Mouse (Mus musculus) heart, embryonic 14.5 days (tissue): ENCODE results near the gene Zbtb32. TPM values are rescaled to one million over a fixed set of nuclear protein-coding genes. Genes with fewer than 3 reads are reported as not detected.

Experiments
- ATAC-seq: fragments of 200-750 bp; cut with Nextera tagmentation; 2 replicates; pipeline ENCODE4 v1.8.0; 2017; ENCODE audit warnings: low read depth, moderate TSS enrichment; ENCODE audit not compliant: insufficient number of reproducible peaks, insufficient read depth, low FRiP score
- H3K27ac ChIP-seq, 2 experiments: fragments of 200-500 bp in 1 of 2; fragments of 300-500 bp in 1 of 2; sonication (generic) in 1 of 2; replicated peaks in 1 of 2; 2 replicates each; pipeline ENCODE4 v1.5.1; 2012 to 2014; ENCODE audit warnings: low read depth in 2 of 2, low read length in 2 of 2, control low read depth in 1 of 2, mild to moderate bottlenecking in 1 of 2, mixed read lengths in 1 of 2; ENCODE audit not compliant: control insufficient read depth in 1 of 2, insufficient read depth in 1 of 2
- H3K27me3 ChIP-seq: fragments of 300-500 bp; sonication (generic); 2 replicates; pipeline ENCODE4 v1.6.1; 2014; ENCODE audit warnings: mild to moderate bottlenecking, low read length, control low read depth; ENCODE audit not compliant: control insufficient read depth, insufficient read depth
- H3K36me3 ChIP-seq: fragments of 300-500 bp; sonication (generic); 2 replicates; pipeline ENCODE4 v1.6.1; 2014; ENCODE audit warnings: mild to moderate bottlenecking, control low read depth, low read length, mixed read lengths; ENCODE audit not compliant: control insufficient read depth, insufficient read depth
- H3K4me1 ChIP-seq, 2 experiments: fragments of 200-500 bp in 1 of 2; fragments of 300-500 bp in 1 of 2; sonication (generic) in 1 of 2; 2 replicates each; pipeline ENCODE4 v1.6.1; 2012 to 2014; ENCODE audit warnings: low read length in 2 of 2, control low read depth in 1 of 2, mixed read lengths in 1 of 2; ENCODE audit not compliant: control insufficient read depth in 2 of 2, insufficient read depth in 2 of 2
- H3K4me2 ChIP-seq: fragments of 300-500 bp; sonication (generic); 2 replicates; pipeline ENCODE4 v1.6.1; 2014; ENCODE audit warnings: mild to moderate bottlenecking, low read length
- H3K4me3 ChIP-seq, 2 experiments: fragments of 200-500 bp in 1 of 2; fragments of 300-500 bp in 1 of 2; sonication (generic) in 1 of 2; 2 replicates each; pipeline ENCODE4 v1.5.1; 2012 to 2014; ENCODE audit warnings: low read length in 2 of 2, mild to moderate bottlenecking in 2 of 2, control low read depth in 1 of 2, low read depth in 1 of 2, moderate library complexity in 1 of 2; ENCODE audit not compliant: control insufficient read depth in 1 of 2, insufficient read depth in 1 of 2
- H3K9ac ChIP-seq: fragments of 300-500 bp; sonication (generic); 2 replicates; pipeline ENCODE4 v1.6.1; 2014; ENCODE audit warnings: mild to moderate bottlenecking, low read length
- H3K9me3 ChIP-seq: fragments of 300-500 bp; sonication (generic); 2 replicates; pipeline ENCODE4 v1.6.1; 2016; ENCODE audit warnings: low read length, control low read depth; ENCODE audit not compliant: control insufficient read depth
- WGBS: fragments of 180-500 bp; shearing (Covaris S2); extraction: QIAGEN DNeasy Blood & Tissue Kit; methylation state at CpG from one replicate; pipeline ENCODE4 v1.1.7; 2014; 5-methylcytosine and 5-hydroxymethylcytosine counted together
- polyA plus RNA-seq: library from polyadenylated mRNA; unstranded; fragments of >200 nt; fragmentation: Nextera tagmentation; extraction: Ambion mirVana; gene quantifications from 2 replicates; pipeline ENCODE4 v1.2.1, GENCODE M21; 2014

Gene Zbtb32
- polyA plus RNA-seq, 1 experiment from 2014 or later: 0.11 TPM

DNA sequence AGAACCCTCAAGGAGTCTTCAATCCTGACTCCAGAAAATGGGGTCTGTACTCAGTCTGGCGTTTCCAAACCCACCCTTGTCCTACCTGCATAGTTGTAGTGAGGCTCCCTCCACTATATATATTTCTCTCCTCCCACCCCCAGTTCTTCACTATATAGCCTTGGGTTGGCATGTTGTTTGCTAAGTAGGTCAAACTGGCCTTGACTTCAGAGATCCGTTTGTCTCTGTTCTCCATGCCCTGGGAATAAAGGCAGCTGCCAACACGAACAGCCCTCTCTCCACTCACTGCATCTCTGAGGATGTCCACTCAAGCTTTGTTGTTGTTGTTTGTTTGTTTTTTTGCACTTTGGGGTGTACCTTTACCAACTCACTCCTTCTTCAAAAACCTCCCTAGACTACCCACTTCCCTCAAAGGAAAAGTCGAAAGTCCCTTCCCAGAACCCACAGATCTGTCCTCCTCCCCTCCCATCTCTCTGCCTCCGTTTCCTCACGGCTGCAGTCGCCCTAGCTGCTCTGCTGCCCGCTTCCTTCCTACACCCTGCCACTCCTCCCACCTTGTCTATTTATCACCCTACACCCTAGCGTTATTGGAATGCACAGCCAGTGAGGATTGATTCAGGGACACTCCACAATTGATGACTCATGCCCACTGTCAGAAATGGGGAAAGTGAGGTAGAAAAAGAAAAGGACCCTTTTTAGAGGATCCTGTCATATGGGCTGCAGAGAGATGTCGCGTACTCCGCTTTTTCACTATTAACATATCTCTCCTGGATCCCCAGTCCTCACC lies 39.9 kb downstream of the Zbtb32 start:
- peak overlapping the region; percentile 85 for H3K9ac ChIP-seq
- WGBS: 14% methylated on average over 12 of the region's 12 CpGs
- no peaks in the 10 kb centered on the region for H3K27me3 ChIP-seq
- H3K4me1 ChIP-seq: peaks cover 4 to 20% of the 10 kb centered on the region in 2 experiments
- H3K4me3 ChIP-seq: peak overlapping the region; percentile 65 to 69
- H3K36me3 ChIP-seq: peaks cover 34% of the 10 kb centered on the region
- H3K9me3 ChIP-seq: no peaks in the 10 kb centered on the region
- no peak for ATAC-seq
- H3K4me2 ChIP-seq: peak overlapping the region; percentile 88
- peak overlapping the region in 1 of 2 experiments; percentile 51; a peak in 2 of 4 replicates for H3K27ac ChIP-seq

DNA sequence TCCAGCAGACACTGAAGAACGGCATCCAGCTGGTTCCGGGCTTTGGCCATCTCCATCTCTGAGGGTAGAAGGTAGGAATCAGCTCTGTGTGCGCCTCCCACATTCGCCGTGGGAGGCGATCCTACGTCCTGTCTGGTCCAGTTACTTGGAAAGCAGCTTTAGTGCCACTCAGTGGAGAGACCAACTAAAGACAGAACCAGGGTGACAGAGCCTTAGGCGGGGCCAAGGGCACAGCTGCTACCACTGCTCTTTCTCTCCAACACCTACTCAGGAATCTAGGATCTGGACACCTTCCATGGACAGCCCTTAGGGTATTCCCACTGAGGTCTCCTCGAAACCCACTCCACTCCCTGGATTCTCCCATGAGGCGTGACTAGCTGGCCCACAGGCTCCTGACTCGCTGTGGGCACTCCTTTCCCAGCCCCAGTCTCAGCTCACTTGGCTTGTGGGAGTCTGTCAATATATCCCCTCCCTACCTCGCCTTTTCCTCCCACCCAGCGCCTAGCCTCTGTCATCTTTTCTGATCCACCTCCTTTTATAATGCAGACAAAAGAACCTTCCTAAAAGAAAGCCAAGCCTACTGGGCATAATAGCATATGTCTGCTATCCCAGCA lies 40.7 kb downstream of the Zbtb32 start:
- Histone ChIP-seq H3K36me3 (peaks cover 34% of the 10 kb centered on the region), H3K27ac (no peak overlapping the region), H3K9me3 (no peaks in the 10 kb centered on the region), H3K4me2 (peak overlapping the region; percentile 88), H3K4me1 (peaks cover 8 to 28% of the 10 kb centered on the region in 2 experiments), H3K27me3 (no peaks in the 10 kb centered on the region), H3K9ac (peak overlapping the region; percentile 85; the same call in 1 of the 2 replicates), H3K4me3 (peak overlapping the region in 1 of 2 experiments; percentile 69; a peak in 1 of 4 replicates)
- WGBS: 90% methylated on average over 13 of the region's 13 CpGs
- ATAC-seq: no peak

DNA sequence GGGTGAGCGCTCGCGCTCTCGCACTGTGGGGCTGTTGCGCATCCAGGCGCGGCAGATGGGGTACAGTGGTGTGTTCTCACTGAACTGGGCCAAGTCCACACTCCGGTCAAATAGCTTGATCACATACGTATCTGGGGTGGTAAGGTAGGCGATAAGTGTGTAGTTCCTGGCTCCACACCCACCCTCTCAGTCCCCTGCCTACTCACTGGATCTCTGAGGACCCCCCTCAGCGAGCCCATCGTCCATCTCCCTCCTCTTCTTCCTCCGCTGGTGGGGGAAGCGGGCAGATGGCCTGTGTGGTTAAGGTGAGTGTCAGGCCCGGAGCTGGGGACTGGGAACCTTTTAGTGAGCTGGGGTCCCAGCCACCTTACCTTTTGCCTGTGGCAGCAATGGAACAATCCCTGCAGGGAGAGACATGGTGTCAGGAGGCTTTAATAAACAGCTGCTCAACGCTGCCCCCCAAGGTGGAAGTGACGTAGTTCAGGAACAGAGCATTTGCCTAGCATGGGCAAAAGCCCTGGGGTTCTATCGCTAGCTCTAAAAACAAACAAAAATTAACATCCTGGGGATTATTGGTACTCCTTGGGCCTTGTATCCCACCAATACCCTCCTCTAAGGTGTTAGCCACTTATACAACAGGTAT lies 41.7 kb downstream of the Zbtb32 start:
- Histone ChIP-seq H3K4me3 (no peak overlapping the region), H3K9me3 (no peaks in the 10 kb centered on the region), H3K27me3 (no peaks in the 10 kb centered on the region), H3K36me3 (peaks cover 34% of the 10 kb centered on the region), H3K9ac (no peak overlapping the region), H3K4me1 (peaks cover 10 to 31% of the 10 kb centered on the region in 2 experiments), H3K27ac (no peak overlapping the region), H3K4me2 (no peak overlapping the region)
- 94% methylated on average over 18 of the region's 18 CpGs for WGBS
- ATAC-seq: no peak

DNA sequence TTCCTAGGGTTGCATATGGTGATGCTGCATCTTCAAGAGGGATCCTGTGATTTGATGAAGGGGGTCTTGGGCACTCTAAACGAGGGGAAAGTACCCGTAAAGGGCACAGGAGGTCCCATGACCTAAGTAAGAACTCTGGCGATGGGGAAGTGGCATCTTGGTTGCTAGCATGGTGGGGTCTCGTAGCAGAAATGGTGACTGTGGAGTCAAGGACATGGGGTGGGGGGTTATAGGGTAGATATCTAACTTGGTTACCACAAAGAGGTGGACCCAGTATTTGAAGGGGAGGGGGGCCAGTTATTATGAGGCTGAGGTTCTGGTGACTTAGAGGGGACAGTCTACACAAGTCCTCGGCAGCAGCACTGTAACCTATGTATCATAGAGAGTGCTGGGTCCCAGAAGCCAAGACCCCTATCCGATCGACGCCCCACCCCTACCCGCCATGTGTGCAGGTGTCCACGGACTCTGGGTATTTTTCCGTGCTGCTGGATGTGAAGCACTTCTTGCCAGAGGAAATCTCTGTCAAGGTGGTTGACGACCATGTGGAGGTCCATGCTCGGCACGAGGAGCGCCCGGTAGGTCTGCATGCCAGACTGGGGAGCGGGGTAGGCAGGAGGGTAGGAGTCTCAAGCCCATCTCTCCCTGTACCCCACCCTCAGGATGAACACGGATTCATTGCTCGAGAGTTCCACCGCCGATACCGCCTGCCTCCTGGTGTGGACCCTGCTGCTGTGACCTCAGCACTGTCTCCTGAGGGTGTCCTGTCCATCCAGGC lies 44.7 kb downstream of the Zbtb32 start:
- peak overlapping the region; percentile 67 to 73 for H3K4me3 ChIP-seq
- H3K4me2 ChIP-seq: peak overlapping the region; percentile 86
- WGBS: 84% methylated on average over 22 of the region's 22 CpGs
- no peak for ATAC-seq
- H3K9ac ChIP-seq: peak overlapping the region; percentile 89
- peaks cover 36% of the 10 kb centered on the region for H3K36me3 ChIP-seq
- H3K27me3 ChIP-seq: no peaks in the 10 kb centered on the region
- no peaks in the 10 kb centered on the region for H3K9me3 ChIP-seq
- H3K4me1 ChIP-seq: peaks cover 10 to 27% of the 10 kb centered on the region in 2 experiments
- peak overlapping the region in 1 of 2 experiments; percentile 98; a peak in 2 of 4 replicates for H3K27ac ChIP-seq

DNA sequence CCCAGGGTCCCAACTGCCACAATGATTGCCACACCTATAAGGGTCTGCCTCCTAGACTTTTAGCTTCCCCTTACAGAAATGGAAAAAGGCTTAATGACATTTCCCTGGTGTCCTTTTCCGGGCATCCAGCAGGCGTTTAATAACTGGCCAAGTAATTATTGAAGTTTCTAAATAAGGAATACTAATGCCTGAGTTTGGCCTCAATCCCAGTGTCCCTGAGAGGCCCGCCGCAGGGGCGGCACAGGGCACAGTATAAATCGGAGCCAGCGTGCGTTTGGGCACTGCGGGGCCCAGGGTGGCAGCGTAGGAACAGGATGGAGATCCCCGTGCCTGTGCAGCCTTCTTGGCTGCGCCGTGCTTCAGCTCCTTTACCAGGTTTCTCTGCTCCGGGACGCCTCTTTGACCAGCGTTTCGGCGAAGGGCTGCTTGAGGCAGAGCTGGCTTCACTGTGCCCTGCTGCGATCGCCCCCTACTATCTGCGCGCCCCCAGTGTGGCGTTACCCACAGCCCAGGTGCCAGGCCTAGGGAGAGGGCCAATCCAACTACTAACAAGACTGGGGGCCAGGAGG lies 45.6 kb downstream of the Zbtb32 start:
- Histone ChIP-seq H3K9ac (peak overlapping the region; percentile 89), H3K9me3 (no peaks in the 10 kb centered on the region), H3K27ac (peak overlapping the region; percentile 98), H3K36me3 (peaks cover 45% of the 10 kb centered on the region), H3K27me3 (no peaks in the 10 kb centered on the region), H3K4me1 (peaks cover 8 to 18% of the 10 kb centered on the region in 2 experiments), H3K4me3 (peak overlapping the region; percentile 67 to 73), H3K4me2 (peak overlapping the region; percentile 86)
- ATAC-seq: peak; percentile 28; the same call in 1 of the 2 replicates
- WGBS: 1% methylated on average over 23 of the region's 23 CpGs

DNA sequence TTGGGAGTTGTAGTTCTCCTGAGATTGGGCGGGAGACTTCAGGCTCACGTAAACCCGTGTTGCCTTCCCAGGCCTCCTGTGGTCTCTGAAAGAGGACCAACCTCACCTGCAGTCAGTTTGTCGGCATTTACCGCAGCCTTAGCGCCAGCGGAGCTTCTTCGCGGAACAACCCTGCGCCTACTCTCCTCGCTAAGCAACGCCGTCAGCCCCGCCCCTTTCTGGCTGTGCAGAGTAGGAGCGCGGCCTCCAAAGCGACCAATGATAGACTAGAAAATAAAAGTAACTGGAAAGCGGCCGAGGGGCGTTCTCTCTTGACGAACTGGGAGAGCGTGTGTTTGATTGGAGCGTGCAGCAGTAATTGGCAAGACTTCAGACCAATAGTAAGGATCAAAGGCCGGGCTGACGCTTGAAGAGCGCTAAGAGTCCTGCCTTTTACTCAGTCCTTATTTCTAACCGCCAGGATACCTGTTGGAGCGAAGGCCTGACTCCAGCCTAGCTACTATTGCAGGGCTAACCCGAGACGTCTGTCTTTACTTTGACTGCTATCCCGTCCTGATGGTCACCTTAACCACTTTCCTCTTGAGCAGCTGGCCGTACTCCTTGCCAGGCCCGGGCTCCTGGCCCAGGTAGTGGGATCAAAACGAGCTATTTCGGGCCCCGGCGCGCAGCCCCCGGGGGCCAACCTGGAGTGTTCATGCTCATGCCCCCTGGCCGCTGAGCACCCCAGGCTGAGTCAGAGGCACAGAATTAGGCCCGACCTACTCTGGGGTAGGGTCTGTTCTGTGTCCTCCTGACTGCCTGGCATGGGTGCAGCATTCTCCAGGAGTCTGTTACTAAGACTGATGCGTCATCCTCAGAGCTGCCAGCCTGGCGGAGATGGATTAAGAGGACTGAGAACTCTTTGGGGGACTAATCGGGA lies 46.3 kb downstream of the Zbtb32 start, which contains the start of the genes Hspb6 and Proser3:
Gene Hspb6, plus strand, starts transcription at position 77 of the 919 bp plus-strand sequence.
Gene Proser3, minus strand, starts transcription at position 198 of the 919 bp plus-strand sequence.
- under 1% methylated on average over 44 of the region's 44 CpGs for WGBS
- H3K36me3 ChIP-seq: peaks cover 48% of the 10 kb centered on the region
- ATAC-seq: peak; percentile 86

More for the DNA sequence above, 46.3 kb downstream of the Zbtb32 start, which contains the start of the genes Hspb6 and Proser3:
- peak within 1 kb of the TSS; percentile 86 for H3K4me2 ChIP-seq
- H3K27ac ChIP-seq: peak within 1 kb of the TSS; percentile 98
- peak within 1 kb of the TSS; percentile 89 for H3K9ac ChIP-seq
- peak within 1 kb of the TSS; percentile 73 to 87 for H3K4me3 ChIP-seq
- H3K4me1 ChIP-seq: peaks cover 8 to 14% of the 10 kb centered on the region in 2 experiments
- no peaks in the 10 kb centered on the region for H3K27me3 ChIP-seq
- no peaks in the 10 kb centered on the region for H3K9me3 ChIP-seq
